Mouse (Mus musculus) retina, postnatal 1 day (tissue): Measurements from ENCODE around the gene Kcnk7.

Experiments
- DNase-seq: peaks from one replicate; pipeline ENCODE4 v3.0.0-alpha.2; 2012

Gene Kcnk7

GRCm38 (mm10) chr19:5690343-5690735, 13.8 kb upstream of the Kcnk7 start:
- DNase-seq, result no peak

GRCm38 (mm10) chr19:5691601-5692000, 12.6 kb upstream of the Kcnk7 start:
- DNase-seq, result no peak

- peak; percentile 62 for DNase-seq
Observed at GRCm38 (mm10) chr19:5692086-5692912, 11.9 kb upstream of the Kcnk7 start.

GRCm38 (mm10) chr19:5692913-5693396, 11.2 kb upstream of the Kcnk7 start:
- DNase-seq, result no peak

GRCm38 (mm10) chr19:5693801-5694200, 10.4 kb upstream of the Kcnk7 start:
- no peak for DNase-seq

- peak; percentile 68 for DNase-seq
Observed at GRCm38 (mm10) chr19:5695849-5696462, 8.2 kb upstream of the Kcnk7 start.

GRCm38 (mm10) chr19:5704801-5705571, 819 bp downstream of the Kcnk7 start:
- peak; percentile 29 for DNase-seq

- DNase-seq, result no peak
Observed at GRCm38 (mm10) chr19:5710068-5710467, 5.9 kb downstream of the Kcnk7 start.

GRCm38 (mm10) chr19:5710581-5710980, 6.4 kb downstream of the Kcnk7 start:
- DNase-seq, result no peak

GRCm38 (mm10) chr19:5711218-5711617, 7.1 kb downstream of the Kcnk7 start:
- peak; percentile 78 for DNase-seq

GRCm38 (mm10) chr19:5711907-5712460, 7.8 kb downstream of the Kcnk7 start:
- DNase-seq, result no peak

- DNase-seq, result no peak
Observed at GRCm38 (mm10) chr19:5713255-5713654, 9.1 kb downstream of the Kcnk7 start.

- peak; percentile 24 for DNase-seq
Observed at GRCm38 (mm10) chr19:5713730-5714129, 9.6 kb downstream of the Kcnk7 start.

- peak; percentile 62 for DNase-seq
Observed at GRCm38 (mm10) chr19:5715793-5716688, 11.9 kb downstream of the Kcnk7 start.

- no peak for DNase-seq
Observed at GRCm38 (mm10) chr19:5716955-5717354, 12.8 kb downstream of the Kcnk7 start.

- DNase-seq, result no peak
Observed at GRCm38 (mm10) chr19:5721233-5721632, 17.1 kb downstream of the Kcnk7 start.

GRCm38 (mm10) chr19:5722848-5723425, 18.8 kb downstream of the Kcnk7 start:
- DNase-seq, result no peak

GRCm38 (mm10) chr19:5723934-5724548, 19.9 kb downstream of the Kcnk7 start:
- no peak for DNase-seq

- no peak for DNase-seq
Observed at GRCm38 (mm10) chr19:5724549-5724941, 20.4 kb downstream of the Kcnk7 start.

GRCm38 (mm10) chr19:5725029-5725707, 21.0 kb downstream of the Kcnk7 start:
- no peak for DNase-seq
